Mouse (Mus musculus) testis, postnatal 14 days (tissue): ENCODE measurements around the gene Cartpt.
"Not testable (repeated sequence)": the region's sequence is repeated elsewhere in the genome, so short reads cannot be mapped to it uniquely, and the experiment has no call there.

Experiments
- DNase-seq: peaks from one replicate; pipeline ENCODE4 v3.0.0; 2021; ENCODE audit warnings: low spot score

Gene Cartpt

GRCm38 (mm10) chr13:99855229-99855628 is 45.7 kb downstream of the Cartpt start:
- DNase-seq, result no peak

GRCm38 (mm10) chr13:99853131-99853530 is 47.8 kb downstream of the Cartpt start:
- DNase-seq, result no peak

- DNase-seq, result not testable (repeated sequence)
These were observed 48.5 kb downstream of the Cartpt start for GRCm38 (mm10) chr13:99852416-99852815.

- no peak for DNase-seq
These were observed 49.9 kb downstream of the Cartpt start for GRCm38 (mm10) chr13:99851026-99851425.

GRCm38 (mm10) chr13:99849597-99849996 is 51.3 kb downstream of the Cartpt start:
- no peak for DNase-seq
